9 mouse cellular contexts compared by ENCODE assay signal in genomic region chr2:152925189-152925872, GRCm38 (mm10). TPM values are rescaled to one million over a fixed set of nuclear protein-coding genes. Genes with fewer than 3 reads are reported as not detected.
A peak's percentile ranks its signal among the peaks of the same experiment; 100 is the strongest.
DNase-seq lines count a peak whose midpoint lies in the region; ATAC-seq and TF ChIP-seq lines count a peak whose summit lies in the region.
"Had no signal": no experiment of that assay in that cellular context is flagged by ENCODE, and none has a peak within 500 bp of the region (broad histone marks: within the 10 kb centered on the region; RNA-seq: fewer than 3 reads in every experiment).

No protein-coding gene starts in this region.

- peak; percentile 24 for DNase-seq in layer of hippocampus, adult 11-12 months (ENCODE audit: low spot score)
- DNase-seq in layer of hippocampus, adult 2 months (ENCODE audit: low spot score in 2 of 2): no peak
- peak; percentile 70 for DNase-seq in gastrocnemius, postnatal 10 days
- DNase-seq in testis, postnatal 10 days (ENCODE audit: low spot score): peak; percentile 81
- no peak for DNase-seq in left cerebral cortex, adult 18-20 months (ENCODE audit: low spot score in 2 of 2)

- H3K9me3 ChIP-seq in intestine, embryonic 16.5 days (ENCODE audit: control insufficient read depth, low read length): no peaks in the 10 kb centered on the region
- no peaks in the 10 kb centered on the region for H3K9me3 ChIP-seq in liver, embryonic 16.5 days (replicated peaks; ENCODE audit: control insufficient read depth, low read length)

- ATAC-seq in intestine, embryonic 16.5 days: peak; percentile 57
- ATAC-seq in liver, embryonic 16.5 days (ENCODE audit: low read depth): peak; percentile 60
- no peak for ATAC-seq in erythroblast, adult 5-6 weeks (replicated peaks; ENCODE audit: low FRiP score, poor library complexity, severe bottlenecking)

- H3K4me3 ChIP-seq in layer of hippocampus, adult 2 months: no peak overlapping the region
- no peak overlapping the region for H3K4me3 ChIP-seq in intestine, embryonic 16.5 days (ENCODE audit: low read length)
- H3K4me3 ChIP-seq in liver, embryonic 16.5 days (ENCODE audit: low read depth, low read length): no peak overlapping the region

- no peaks in the 10 kb centered on the region for H3K27me3 ChIP-seq in intestine, embryonic 16.5 days (replicated peaks; ENCODE audit: control insufficient read depth, insufficient read depth, low read length)
- H3K27me3 ChIP-seq in liver, embryonic 16.5 days (ENCODE audit: control insufficient read depth, insufficient read depth, low read depth, low read length): no peaks in the 10 kb centered on the region
- H3K27me3 ChIP-seq: CH12.LX had no signal

- H3K36me3 ChIP-seq in intestine, embryonic 16.5 days (ENCODE audit: control insufficient read depth, insufficient read depth, low read length): no peaks in the 10 kb centered on the region
- no peaks in the 10 kb centered on the region for H3K36me3 ChIP-seq in liver, embryonic 16.5 days (ENCODE audit: control insufficient read depth, insufficient read depth)

- TF ChIP-seq CTCF in layer of hippocampus, adult 2 months (conservative IDR thresholded peaks at IDR 0.05): no peak

- H3K4me1 ChIP-seq in intestine, embryonic 16.5 days (ENCODE audit: control insufficient read depth, insufficient read depth, low read length): peaks cover 16% of the 10 kb centered on the region; the same call in 1 of the 2 replicates
- H3K4me1 ChIP-seq in liver, embryonic 16.5 days (ENCODE audit: control insufficient read depth, low read depth, low read length): no peaks in the 10 kb centered on the region

- H3K9ac ChIP-seq in intestine, embryonic 16.5 days (ENCODE audit: low read depth, low read length): peak overlapping the region; percentile 8; the same call in 1 of the 2 replicates
- no peak overlapping the region for H3K9ac ChIP-seq in liver, embryonic 16.5 days (ENCODE audit: low read depth, low read length)

- H3K27ac ChIP-seq in layer of hippocampus, adult 2 months: no peak overlapping the region
- H3K27ac ChIP-seq in intestine, embryonic 16.5 days (ENCODE audit: low read length): peak overlapping the region; percentile 11
- H3K27ac ChIP-seq in liver, embryonic 16.5 days (ENCODE audit: low read length): no peak overlapping the region

- WGBS in intestine, embryonic 16.5 days: 50% methylated on average over 11 of the region's 11 CpGs
- 43% methylated on average over 11 of the region's 11 CpGs for WGBS in liver, embryonic 16.5 days (ENCODE audit: insufficient replicate concordance)

- H3K4me2 ChIP-seq in intestine, embryonic 16.5 days (ENCODE audit: low read depth, low read length): no peak overlapping the region
- H3K4me2 ChIP-seq in liver, embryonic 16.5 days (ENCODE audit: low read depth, low read length): no peak overlapping the region

RNA-seq across cellular contexts. Expression of gene Foxs1, which starts 7.7 kb away (rescaled TPM):
- total RNA-seq in layer of hippocampus, adult 2 months (2021): under 1 TPM; 0.37 to 0.84 TPM
- 1 to 10 TPM; 4.6 to 6.5 TPM for total RNA-seq in gastrocnemius, postnatal 10 days (2021)
- polyA plus RNA-seq in intestine, embryonic 16.5 days (2015; fragmentation: Nextera tagmentation; extraction: Ambion mirVana): 2.8 and 3.7 TPM in 2 replicates
- polyA plus RNA-seq in liver, embryonic 16.5 days (2015; fragmentation: Nextera tagmentation; extraction: Ambion mirVana): 0.21 and 0.35 TPM in 2 replicates
- not detected in 2 replicates for total RNA-seq in erythroblast, adult 5-6 weeks (2015; ENCODE audit: low replicate concordance)
- not detected in 2 replicates for total RNA-seq in erythroblast, adult 5-6 weeks (2017; ENCODE audit: low replicate concordance)
- under 1 TPM; 0.46 to 0.68 TPM for total RNA-seq in left cerebral cortex, adult 18-20 months (2021)

RNA-seq across cellular contexts. Expression of gene Mylk2, which starts 14.2 kb away (rescaled TPM):
- total RNA-seq in layer of hippocampus, adult 2 months (2021): not detected
- total RNA-seq in gastrocnemius, postnatal 10 days (2021): 100 to 1,000 TPM; 111 to 112 TPM
- 0.12 TPM in 1 of 2 replicates, not detected in the other for polyA plus RNA-seq in intestine, embryonic 16.5 days (2015; fragmentation: Nextera tagmentation; extraction: Ambion mirVana)
- polyA plus RNA-seq in liver, embryonic 16.5 days (2015; fragmentation: Nextera tagmentation; extraction: Ambion mirVana): 0.13 and 0.24 TPM in 2 replicates
- not detected in 2 replicates for total RNA-seq in erythroblast, adult 5-6 weeks (2015; ENCODE audit: low replicate concordance)
- not detected in 2 replicates for total RNA-seq in erythroblast, adult 5-6 weeks (2017; ENCODE audit: low replicate concordance)
- not detected for total RNA-seq in left cerebral cortex, adult 18-20 months (2021)

RNA-seq across cellular contexts. Expression of gene Dusp15, which starts 26.2 kb away (rescaled TPM):
- total RNA-seq in layer of hippocampus, adult 2 months (2021): 10 to 100 TPM in 1 of 2 experiments, 1 to 10 TPM in 1; 9.3 to 11.9 TPM
- 1 to 10 TPM; 2.5 to 3.1 TPM for total RNA-seq in gastrocnemius, postnatal 10 days (2021)
- polyA plus RNA-seq in intestine, embryonic 16.5 days (2015; fragmentation: Nextera tagmentation; extraction: Ambion mirVana): 0.13 and 0.27 TPM in 2 replicates
- not detected in 2 replicates for polyA plus RNA-seq in liver, embryonic 16.5 days (2015; fragmentation: Nextera tagmentation; extraction: Ambion mirVana)
- not detected in 2 replicates for total RNA-seq in erythroblast, adult 5-6 weeks (2015; ENCODE audit: low replicate concordance)
- 0.17 TPM in 1 of 2 replicates, not detected in the other for total RNA-seq in erythroblast, adult 5-6 weeks (2017; ENCODE audit: low replicate concordance)
- total RNA-seq in left cerebral cortex, adult 18-20 months (2021): 10 to 100 TPM; 16.2 to 18.2 TPM

RNA-seq across cellular contexts. Expression of gene Ttll9, which starts 37.0 kb away (rescaled TPM):
- total RNA-seq in layer of hippocampus, adult 2 months (2021): 1 to 10 TPM in 1 of 2 experiments, under 1 TPM in 1; 0.79 to 1.5 TPM
- not detected for total RNA-seq in gastrocnemius, postnatal 10 days (2021)
- 0.16 and 0.18 TPM in 2 replicates for polyA plus RNA-seq in intestine, embryonic 16.5 days (2015; fragmentation: Nextera tagmentation; extraction: Ambion mirVana)
- 0.09 and 0.13 TPM in 2 replicates for polyA plus RNA-seq in liver, embryonic 16.5 days (2015; fragmentation: Nextera tagmentation; extraction: Ambion mirVana)
- 0.38 TPM in 1 of 2 replicates, not detected in the other for total RNA-seq in erythroblast, adult 5-6 weeks (2015; ENCODE audit: low replicate concordance)
- total RNA-seq in erythroblast, adult 5-6 weeks (2017; ENCODE audit: low replicate concordance): not detected in 2 replicates
- 1 to 10 TPM; 2.0 to 2.6 TPM for total RNA-seq in left cerebral cortex, adult 18-20 months (2021)

Comparison
In these comparisons a context has a peak if more than half of its experiments do, and no peak if none do; other contexts are left out.
1. DNase-seq: peak in layer of hippocampus, adult 11-12 months (single experiment), gastrocnemius, postnatal 10 days (single experiment) and testis, postnatal 10 days (single experiment); none in layer of hippocampus, adult 2 months (0 of 2) and left cerebral cortex, adult 18-20 months (0 of 2).
2. RNA of gene Mylk2, which starts 14.2 kb away (total RNA-seq): 111 to 112 TPM in gastrocnemius, postnatal 10 days; not detected in layer of hippocampus, adult 2 months, not detected in left cerebral cortex, adult 18-20 months and not detected in erythroblast, adult 5-6 weeks; every median in the first group is over 100 times any median in the second.